8 mouse cellular contexts compared by ENCODE assay signal in the genomic region with DNA sequence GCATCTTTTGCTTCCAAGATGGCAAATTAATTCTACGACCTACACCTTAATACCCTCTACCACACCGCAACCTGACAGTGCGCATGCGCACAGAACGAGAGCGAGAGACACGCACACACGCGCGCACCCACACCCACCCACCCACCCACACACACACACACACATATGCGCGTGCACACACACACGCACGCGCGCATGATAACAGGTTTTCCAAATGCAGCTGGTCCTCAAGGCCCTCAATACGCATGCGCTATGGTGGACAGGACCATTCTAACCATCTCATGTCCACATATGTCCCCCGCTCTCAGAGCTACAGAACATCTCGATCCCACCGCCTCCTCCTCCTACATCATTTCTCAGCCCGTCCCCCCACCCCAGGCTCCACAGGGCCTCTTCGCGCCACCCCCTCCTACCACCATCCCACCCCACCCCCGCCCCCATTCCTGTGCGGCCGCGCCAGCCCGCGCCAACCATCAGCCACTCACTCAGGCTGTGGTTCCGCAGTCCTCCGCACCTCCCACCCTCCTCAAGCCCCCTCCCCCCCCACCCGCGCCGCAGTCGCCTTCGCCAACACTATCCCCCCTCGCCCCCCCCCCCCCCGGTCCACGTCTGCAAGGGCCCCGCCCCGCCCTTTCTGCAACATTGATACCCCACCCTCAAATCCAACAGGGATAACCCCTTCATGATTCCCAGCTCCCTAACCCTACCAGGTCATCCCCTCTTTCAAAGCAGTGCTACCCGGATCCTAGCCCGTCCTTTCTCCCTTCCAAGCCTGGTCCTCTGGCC. TPM values are rescaled to one million over a fixed set of nuclear protein-coding genes. Genes with fewer than 3 reads are reported as not detected.
DNase-seq lines count a peak whose midpoint lies in the region; ATAC-seq and TF ChIP-seq lines count a peak whose summit lies in the region.

No protein-coding gene starts in this region.

- peak; percentile 49; the same call in 1 of the 2 replicates for ATAC-seq in cerebellum, adult (ENCODE audit: insufficient number of reproducible peaks, low FRiP score, low TSS enrichment)
- ATAC-seq in forebrain, embryonic 14.5 days, result peak; percentile 77
- peak; percentile 77 for ATAC-seq in midbrain, embryonic 13.5 days

- no peaks in the 10 kb centered on the region for H3K4me1 ChIP-seq in heart, adult 2 months (ENCODE audit: control insufficient read depth, insufficient read depth, low read length)
- H3K4me1 ChIP-seq in forebrain, embryonic 14.5 days (ENCODE audit: control insufficient read depth, insufficient read depth, low read length), result no peaks in the 10 kb centered on the region
- H3K4me1 ChIP-seq in midbrain, embryonic 13.5 days (replicated peaks), result peaks cover 12% of the 10 kb centered on the region; the same call in 1 of the 2 replicates

- no peak overlapping the region for H3K9ac ChIP-seq in heart, adult 2 months (ENCODE audit: low read depth, low read length)
- peak overlapping the region; percentile 66 for H3K9ac ChIP-seq in forebrain, embryonic 14.5 days (ENCODE audit: low read length)
- peak overlapping the region; percentile 70 for H3K9ac ChIP-seq in midbrain, embryonic 13.5 days (replicated peaks)

- WGBS in heart, adult 2 months, result 39% methylated on average over 30 of the region's 44 CpGs
- WGBS in forebrain, embryonic 14.5 days, result 47% methylated on average over 37 of the region's 44 CpGs
- WGBS in midbrain, embryonic 13.5 days, result 45% methylated on average over 26 of the region's 44 CpGs

- TF ChIP-seq CTCF in heart, adult 2 months (IDR thresholded peaks at IDR 0.05), result no peak
- TF ChIP-seq CTCF in layer of hippocampus, adult 2 months (conservative IDR thresholded peaks at IDR 0.05), result no peak

- H3K9me3 ChIP-seq in forebrain, embryonic 14.5 days (replicated peaks; ENCODE audit: control insufficient read depth, low read length), result no peaks in the 10 kb centered on the region
- H3K9me3 ChIP-seq in midbrain, embryonic 13.5 days, result no peaks in the 10 kb centered on the region

- DNase-seq in heart, adult 2 months, result no peak
- no peak for DNase-seq in heart, adult 9 months (ENCODE audit: low spot score in 2 of 2)
- DNase-seq in forebrain, embryonic 14.5 days (ENCODE audit: low spot score), result peak; percentile 80
- peak; percentile 21 to 31 for DNase-seq in layer of hippocampus, adult 2 months (ENCODE audit: low spot score in 2 of 2)
- DNase-seq in telencephalon, adult 2 months (ENCODE audit: low read depth, low spot score), result peak; percentile 43
- DNase-seq in gastrocnemius, postnatal 36 days, result no peak

- peak overlapping the region; percentile 33; the same call in 1 of the 2 replicates for H3K4me3 ChIP-seq in heart, adult 2 months
- H3K4me3 ChIP-seq in forebrain, embryonic 14.5 days (ENCODE audit: low read depth, low read length), result peak overlapping the region; percentile 42
- H3K4me3 ChIP-seq in layer of hippocampus, adult 2 months, result peak overlapping the region; percentile 61
- peak overlapping the region; percentile 58 for H3K4me3 ChIP-seq in midbrain, embryonic 13.5 days (replicated peaks)

- no peak overlapping the region for H3K27ac ChIP-seq in heart, adult 2 months
- peak overlapping the region; percentile 77 for H3K27ac ChIP-seq in forebrain, embryonic 14.5 days (ENCODE audit: low read depth, low read length)
- peak overlapping the region; percentile 92 for H3K27ac ChIP-seq in layer of hippocampus, adult 2 months
- peak overlapping the region; percentile 87 for H3K27ac ChIP-seq in midbrain, embryonic 13.5 days

- intact Hi-C loops in heart, adult 2 months (cut with DNase I), result no loop called here
- intact Hi-C loops in gastrocnemius, postnatal 36 days (cut with DNase I), result no loop called here

- no peak for TF ChIP-seq POLR2A in heart, adult 2 months (IDR thresholded peaks at IDR 0.05; ENCODE audit: insufficient read depth, low read depth, low read length)

- no peaks in the 10 kb centered on the region for H3K79me2 ChIP-seq in heart, adult 2 months (replicated peaks; ENCODE audit: control insufficient read depth, insufficient read depth, low read length)

- no peaks in the 10 kb centered on the region for H3K36me3 ChIP-seq in heart, adult 2 months (ENCODE audit: control insufficient read depth, insufficient read depth, low read length)
- peaks cover 25% of the 10 kb centered on the region for H3K36me3 ChIP-seq in forebrain, embryonic 14.5 days (ENCODE audit: control insufficient read depth, insufficient read depth, low read length)
- peaks cover 34% of the 10 kb centered on the region for H3K36me3 ChIP-seq in midbrain, embryonic 13.5 days

- peak overlapping the region; percentile 35 for H3K4me2 ChIP-seq in forebrain, embryonic 14.5 days (ENCODE audit: low read length)
- peak overlapping the region; percentile 50 for H3K4me2 ChIP-seq in midbrain, embryonic 13.5 days (replicated peaks)

- no peaks in the 10 kb centered on the region for H3K27me3 ChIP-seq in heart, adult 2 months (ENCODE audit: control insufficient read depth, insufficient read depth, low read length)
- H3K27me3 ChIP-seq in forebrain, embryonic 14.5 days (replicated peaks; ENCODE audit: control insufficient read depth, insufficient read depth, low read length), result no peaks in the 10 kb centered on the region
- no peaks in the 10 kb centered on the region for H3K27me3 ChIP-seq in midbrain, embryonic 13.5 days

- TF ChIP-seq EP300 in heart, adult 2 months (IDR thresholded peaks at IDR 0.05; ENCODE audit: insufficient read depth, low read depth, low read length), result no peak

RNA-seq across cellular contexts. Expression of a gene that starts 1.1 kb away (rescaled TPM):
- 1 to 10 TPM; 1.0 to 1.1 TPM for total RNA-seq in heart, adult 2 months (2021)
- polyA plus RNA-seq in heart, adult 2 months (2012; rRNA removed), result 1.6 and 1.8 TPM in 2 replicates
- 61.9 and 75.7 TPM in 2 replicates for polyA plus RNA-seq in forebrain, embryonic 14.5 days (2014; fragmentation: Nextera tagmentation; extraction: Ambion mirVana)
- total RNA-seq in layer of hippocampus, adult 2 months (2021), result 100 to 1,000 TPM; 159 to 167 TPM
- polyA plus RNA-seq in midbrain, embryonic 13.5 days (2015; fragmentation: Nextera tagmentation; extraction: Ambion mirVana), result 69.1 and 71.2 TPM in 2 replicates
- total RNA-seq in gastrocnemius, postnatal 36 days (2021), result under 1 TPM; 0.08 to 0.32 TPM

Comparison
In these comparisons a context has a peak if more than half of its experiments do, and no peak if none do; other contexts are left out.
1. DNase-seq: peak in forebrain, embryonic 14.5 days (single experiment), layer of hippocampus, adult 2 months (2 of 2) and telencephalon, adult 2 months (single experiment); none in heart, adult 2 months (0 of 2), heart, adult 9 months (0 of 2) and gastrocnemius, postnatal 36 days (0 of 2).
2. RNA of a gene that starts 1.1 kb away (total RNA-seq): 159 to 167 TPM in layer of hippocampus, adult 2 months; 1.0 to 1.1 TPM in heart, adult 2 months and 0.08 to 0.32 TPM in gastrocnemius, postnatal 36 days; every median in the first group is over 10 times any median in the second.
3. Peak in every context shown above with its lines, with median percentiles within 50 percentile points of each other: H3K4me3 ChIP-seq and ATAC-seq.